In the genomic region with DNA sequence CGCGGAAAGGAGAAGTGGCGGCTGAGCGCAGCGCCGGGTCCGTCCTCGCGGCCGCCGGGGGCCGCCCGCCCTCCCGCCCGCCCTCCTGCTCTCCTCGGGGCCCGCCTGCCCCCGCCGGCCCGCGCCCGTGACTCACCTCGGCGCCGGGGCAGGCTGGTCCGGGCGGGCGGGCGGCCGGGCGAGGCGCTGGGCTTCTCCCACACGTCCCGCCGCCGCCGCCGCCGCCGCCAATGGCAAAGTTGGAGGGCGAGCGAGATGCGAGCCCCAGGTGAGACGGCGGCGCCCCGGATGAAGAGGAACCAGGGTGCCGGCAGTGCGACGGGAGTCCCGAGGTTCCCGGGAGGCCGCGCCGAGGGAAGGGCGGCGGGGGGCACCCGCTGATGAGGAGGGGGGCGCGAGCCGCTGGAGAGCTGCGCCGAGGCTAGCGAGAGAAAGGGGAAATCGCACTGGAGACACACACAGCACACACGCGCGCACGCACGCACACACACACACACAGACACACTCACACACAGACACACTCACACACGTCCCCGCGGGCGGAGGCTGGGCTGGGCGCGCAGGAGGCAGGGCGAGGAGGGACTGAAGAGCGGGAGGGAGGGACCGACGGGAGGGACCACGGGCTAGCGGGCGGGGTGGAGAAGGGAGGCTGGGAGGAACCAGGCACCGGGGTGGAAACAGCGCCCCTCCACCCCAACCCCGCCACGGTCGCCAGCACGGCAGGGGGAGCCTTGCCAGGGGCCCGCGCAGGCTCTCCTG, we compare ENCODE assay signal across 8 mouse cellular contexts. TPM values are rescaled to one million over a fixed set of nuclear protein-coding genes. Genes with fewer than 3 reads are reported as not detected.
DNase-seq lines count a peak whose midpoint lies in the region; ATAC-seq and TF ChIP-seq lines count a peak whose summit lies in the region.

No protein-coding gene starts in this region.

- DNase-seq in adrenal gland, postnatal 14 days, result peak; percentile 89
- DNase-seq in forebrain, embryonic 14.5 days (ENCODE audit: low spot score), result peak; percentile 32
- DNase-seq in heart, postnatal 4 days, result peak; percentile 84
- DNase-seq in layer of hippocampus, postnatal 36 days, result peak; percentile 9 to 21
- peak; percentile 74 to 81 for DNase-seq in spleen, adult 18-20 months
- DNase-seq in cerebellum, postnatal 36 days, result no peak

- H3K36me3 ChIP-seq in ES-Bruce4 (ENCODE audit: control insufficient read depth, insufficient read depth, low read length, poor library complexity, severe bottlenecking), result no peaks in the 10 kb centered on the region
- no peaks in the 10 kb centered on the region for H3K36me3 ChIP-seq in forebrain, embryonic 14.5 days (ENCODE audit: control insufficient read depth, insufficient read depth, low read length)

- no peaks in the 10 kb centered on the region for H3K4me1 ChIP-seq in ES-Bruce4 (ENCODE audit: control insufficient read depth, insufficient read depth, low read length)
- H3K4me1 ChIP-seq in forebrain, embryonic 14.5 days (ENCODE audit: control insufficient read depth, insufficient read depth, low read length), result no peaks in the 10 kb centered on the region

- H3K9me3 ChIP-seq in ES-Bruce4 (replicated peaks; ENCODE audit: control insufficient read depth, insufficient read depth, low read length, poor library complexity, severe bottlenecking), result no peaks in the 10 kb centered on the region
- no peaks in the 10 kb centered on the region for H3K9me3 ChIP-seq in forebrain, embryonic 14.5 days (replicated peaks; ENCODE audit: control insufficient read depth, low read length)

- 32% methylated on average over 61 of the region's 91 CpGs for WGBS in forebrain, embryonic 14.5 days

- H3K9ac ChIP-seq in ES-Bruce4 (ENCODE audit: low read depth, poor library complexity, severe bottlenecking), result peak overlapping the region; percentile 95
- H3K9ac ChIP-seq in forebrain, embryonic 14.5 days (ENCODE audit: low read length), result peak overlapping the region; percentile 29

- no peak for TF ChIP-seq CTCF in ES-Bruce4 (IDR thresholded peaks at IDR 0.05; ENCODE audit: low read depth, low read length)

- peak overlapping the region; percentile 45 for H3K4me2 ChIP-seq in forebrain, embryonic 14.5 days (ENCODE audit: low read length)

- H3K4me3 ChIP-seq in ES-Bruce4 (ENCODE audit: low read depth, low read length), result peak overlapping the region; percentile 93
- peak overlapping the region; percentile 34 for H3K4me3 ChIP-seq in forebrain, embryonic 14.5 days (ENCODE audit: low read depth, low read length)

- H3K27ac ChIP-seq in ES-Bruce4 (ENCODE audit: insufficient read depth, low read length), result no peak overlapping the region
- H3K27ac ChIP-seq in forebrain, embryonic 14.5 days (ENCODE audit: low read depth, low read length), result no peak overlapping the region

- peak; percentile 68 for ATAC-seq in forebrain, embryonic 14.5 days
- peak; percentile 92 for ATAC-seq in megakaryocyte-erythroid progenitor cell, adult 5-6 weeks (replicated peaks; ENCODE audit: low FRiP score, low TSS enrichment, poor library complexity, severe bottlenecking)

- TF ChIP-seq POLR2A in ES-Bruce4 (IDR thresholded peaks at IDR 0.05; ENCODE audit: insufficient read depth, low read length), result no peak

- H3K27me3 ChIP-seq in ES-Bruce4 (ENCODE audit: control insufficient read depth, insufficient read depth, low read length, poor library complexity, severe bottlenecking), result peaks cover 9% of the 10 kb centered on the region
- peaks cover 6% of the 10 kb centered on the region; the same call in 1 of the 2 replicates for H3K27me3 ChIP-seq in forebrain, embryonic 14.5 days (replicated peaks; ENCODE audit: control insufficient read depth, insufficient read depth, low read length)

- TF ChIP-seq EP300 in ES-Bruce4 (IDR thresholded peaks at IDR 0.05; ENCODE audit: insufficient read depth, low read depth, low read length), result no peak

RNA-seq across cellular contexts. Expression of a gene that starts 9.0 kb away (rescaled TPM):
- 5.6 and 6.1 TPM in 2 replicates for polyA plus RNA-seq in ES-Bruce4 (2011; ENCODE audit: insufficient read depth, insufficient read length, low read depth, missing spikeins)
- total RNA-seq in adrenal gland, postnatal 14 days (2021), result 13.9 and 18.0 TPM in 2 replicates
- 0.57 and 0.69 TPM in 2 replicates for polyA plus RNA-seq in forebrain, embryonic 14.5 days (2014; fragmentation: Nextera tagmentation; extraction: Ambion mirVana)
- 10 to 100 TPM; 25.7 to 32.4 TPM for total RNA-seq in heart, postnatal 4 days (2021)
- under 1 TPM; 0.56 to 0.70 TPM for total RNA-seq in layer of hippocampus, postnatal 36 days (2021)
- total RNA-seq in megakaryocyte-erythroid progenitor cell, adult 5-6 weeks (2014; fragmentation: Nextera tagmentation), result 24.2 and 26.0 TPM in 2 replicates
- total RNA-seq in megakaryocyte-erythroid progenitor cell, adult 5-6 weeks (2017), result 7.9 and 11.8 TPM in 2 replicates

RNA-seq across cellular contexts. Expression of a gene that starts 59.4 kb away (rescaled TPM):
- 45.9 and 47.4 TPM in 2 replicates for polyA plus RNA-seq in ES-Bruce4 (2011; ENCODE audit: insufficient read depth, insufficient read length, low read depth, missing spikeins)
- total RNA-seq in adrenal gland, postnatal 14 days (2021), result 192 and 208 TPM in 2 replicates
- polyA plus RNA-seq in forebrain, embryonic 14.5 days (2014; fragmentation: Nextera tagmentation; extraction: Ambion mirVana), result 46.0 and 49.9 TPM in 2 replicates
- 10 to 100 TPM; 97.9 TPM for total RNA-seq in heart, postnatal 4 days (2021)
- 10 to 100 TPM; 28.3 to 29.0 TPM for total RNA-seq in layer of hippocampus, postnatal 36 days (2021)
- 68.2 and 74.1 TPM in 2 replicates for total RNA-seq in megakaryocyte-erythroid progenitor cell, adult 5-6 weeks (2014; fragmentation: Nextera tagmentation)
- total RNA-seq in megakaryocyte-erythroid progenitor cell, adult 5-6 weeks (2017), result 110 and 155 TPM in 2 replicates

Comparison
In these comparisons a context has a peak if more than half of its experiments do, and no peak if none do; other contexts are left out.
1. DNase-seq: peak in adrenal gland, postnatal 14 days (single experiment), forebrain, embryonic 14.5 days (single experiment), heart, postnatal 4 days (single experiment), layer of hippocampus, postnatal 36 days (2 of 2) and spleen, adult 18-20 months (2 of 2); none in cerebellum, postnatal 36 days (0 of 2).